Mouse (Mus musculus) midbrain, embryonic 14.5 days (tissue): ENCODE measurements around the gene Krt13. TPM values are rescaled to one million over a fixed set of nuclear protein-coding genes. Genes with fewer than 3 reads are reported as not detected.

ENCODE experiments used
- ATAC-seq: fragments of 200-750 bp; cut with Nextera tagmentation; 2 replicates; pipeline ENCODE4 v1.8.0; 2017; ENCODE audit warnings: moderate number of reproducible peaks, moderate library complexity; ENCODE audit not compliant: low FRiP score, low TSS enrichment
- DNase-seq: peaks from one replicate; pipeline ENCODE4 v3.0.0-alpha.2; 2015
- H3K27ac ChIP-seq: fragments of 300-500 bp; sonication (generic); replicated peaks from 2 replicates; pipeline ENCODE4 v1.5.1; 2014; ENCODE audit warnings: mild to moderate bottlenecking, low read depth, low read length, moderate library complexity
- H3K27me3 ChIP-seq: fragments of 300-500 bp; sonication (generic); 2 replicates; pipeline ENCODE4 v1.6.1; 2014; ENCODE audit warnings: low read length, control low read depth, mixed read lengths; ENCODE audit not compliant: control insufficient read depth, insufficient read depth
- H3K36me3 ChIP-seq: fragments of 300-500 bp; sonication (generic); 2 replicates; pipeline ENCODE4 v1.6.1; 2014; ENCODE audit warnings: low read length, control low read depth; ENCODE audit not compliant: control insufficient read depth, insufficient read depth
- H3K4me1 ChIP-seq: fragments of 300-500 bp; sonication (generic); 2 replicates; pipeline ENCODE4 v1.6.1; 2014; ENCODE audit warnings: mild to moderate bottlenecking, antibody characterized with exemption, low read length, control low read depth; ENCODE audit not compliant: control insufficient read depth, insufficient read depth
- H3K4me2 ChIP-seq: fragments of 300-500 bp; sonication (generic); 2 replicates; pipeline ENCODE4 v1.6.1; 2014; ENCODE audit warnings: mild to moderate bottlenecking, low read length, moderate library complexity
- H3K4me3 ChIP-seq: fragments of 300-500 bp; sonication (generic); replicated peaks from 2 replicates; pipeline ENCODE4 v1.5.1; 2014; ENCODE audit warnings: low read depth, low read length
- H3K9ac ChIP-seq: fragments of 300-500 bp; sonication (generic); replicated peaks from 2 replicates; pipeline ENCODE4 v1.6.1; 2014; ENCODE audit warnings: mild to moderate bottlenecking, low read length, moderate library complexity
- H3K9me3 ChIP-seq: fragments of 300-500 bp; sonication (generic); 2 replicates; pipeline ENCODE4 v1.6.1; 2016; ENCODE audit warnings: low read length, control low read depth, mixed read lengths; ENCODE audit not compliant: control insufficient read depth
- WGBS: fragments of 180-500 bp; shearing (Covaris S2); extraction: QIAGEN DNeasy Blood & Tissue Kit; methylation state at CpG from one replicate; pipeline ENCODE4 v1.1.7; 2014; 5-methylcytosine and 5-hydroxymethylcytosine counted together
- polyA plus RNA-seq: library from polyadenylated mRNA; unstranded; fragments of >200 nt; fragmentation: Nextera tagmentation; extraction: Ambion mirVana; gene quantifications from 2 replicates; pipeline ENCODE4 v1.2.1, GENCODE M21; 2014

The Krt13 gene
- polyA plus RNA-seq = not detected in 2 replicates

- 83% methylated on average over 3 of the region's 3 CpGs for WGBS
- no peak for ATAC-seq
- no peak within 1 kb of the TSS for H3K9ac ChIP-seq
Observed at GRCm38 (mm10) chr11:100121466-100121865, at the start of gene Krt13. Krt13 (minus strand) TSS chr11:100121566.

GRCm38 (mm10) chr11:100168765-100169762 lies 47.7 kb upstream of the Krt13 start:
- H3K36me3 ChIP-seq = no peaks in the 10 kb centered on the region
- DNase-seq = peak; percentile 80
- no peak overlapping the region for H3K4me2 ChIP-seq
- WGBS = 32% methylated on average over 14 of the region's 14 CpGs
- ATAC-seq = no peak
- H3K4me3 ChIP-seq = no peak overlapping the region
- no peak overlapping the region for H3K27ac ChIP-seq
- no peak overlapping the region for H3K9ac ChIP-seq
- no peaks in the 10 kb centered on the region for H3K9me3 ChIP-seq
- H3K4me1 ChIP-seq = no peaks in the 10 kb centered on the region
- H3K27me3 ChIP-seq = no peaks in the 10 kb centered on the region

More at GRCm38 (mm10) chr11:100121466-100121865, at the start of gene Krt13:
- DNase-seq = no peak
- Histone ChIP-seq H3K4me1 (no peaks in the 10 kb centered on the region), H3K36me3 (no peaks in the 10 kb centered on the region), H3K9me3 (no peaks in the 10 kb centered on the region), H3K27me3 (no peaks in the 10 kb centered on the region), H3K4me2 (no peak within 1 kb of the TSS), H3K4me3 (no peak within 1 kb of the TSS), H3K27ac (no peak within 1 kb of the TSS)

- Histone ChIP-seq H3K27me3 (no peaks in the 10 kb centered on the region), H3K9me3 (no peaks in the 10 kb centered on the region), H3K9ac (no peak overlapping the region), H3K4me3 (no peak overlapping the region), H3K4me2 (no peak overlapping the region), H3K27ac (no peak overlapping the region), H3K36me3 (no peaks in the 10 kb centered on the region), H3K4me1 (no peaks in the 10 kb centered on the region)
- DNase-seq (no peak), ATAC-seq (no peak)
- 80% methylated on average over 8 of the region's 8 CpGs for WGBS
Observed at GRCm38 (mm10) chr11:100168071-100168470, 46.7 kb upstream of the Krt13 start.

- no peak for DNase-seq
- Histone ChIP-seq H3K4me2 (no peak overlapping the region), H3K9me3 (no peaks in the 10 kb centered on the region), H3K36me3 (no peaks in the 10 kb centered on the region), H3K4me1 (no peaks in the 10 kb centered on the region), H3K4me3 (no peak overlapping the region), H3K9ac (no peak overlapping the region), H3K27ac (no peak overlapping the region), H3K27me3 (no peaks in the 10 kb centered on the region)
- 74% methylated on average over 7 of the region's 7 CpGs for WGBS
- ATAC-seq = no peak
Observed at GRCm38 (mm10) chr11:100164392-100164791, 43.0 kb upstream of the Krt13 start.

- no peak for DNase-seq
- 72% methylated on average over 6 of the region's 6 CpGs for WGBS
Observed at GRCm38 (mm10) chr11:100157908-100158477, 36.6 kb upstream of the Krt13 start.

GRCm38 (mm10) chr11:100157331-100157730 lies 36.0 kb upstream of the Krt13 start:
- no peak overlapping the region for H3K9ac ChIP-seq
- no peaks in the 10 kb centered on the region for H3K4me1 ChIP-seq
- H3K4me3 ChIP-seq = no peak overlapping the region
- H3K27ac ChIP-seq = no peak overlapping the region
- H3K27me3 ChIP-seq = no peaks in the 10 kb centered on the region
- DNase-seq = no peak
- H3K36me3 ChIP-seq = no peaks in the 10 kb centered on the region
- ATAC-seq = no peak
- H3K4me2 ChIP-seq = no peak overlapping the region
- WGBS = 83% methylated on average over 3 of the region's 3 CpGs
- H3K9me3 ChIP-seq = no peaks in the 10 kb centered on the region

More at GRCm38 (mm10) chr11:100157908-100158477, 36.6 kb upstream of the Krt13 start:
- Histone ChIP-seq H3K9ac (no peak overlapping the region), H3K27me3 (no peaks in the 10 kb centered on the region), H3K4me3 (no peak overlapping the region), H3K4me1 (no peaks in the 10 kb centered on the region), H3K4me2 (no peak overlapping the region), H3K27ac (no peak overlapping the region), H3K36me3 (no peaks in the 10 kb centered on the region), H3K9me3 (no peaks in the 10 kb centered on the region)
- no peak for ATAC-seq

- WGBS = 76% methylated on average over 8 of the region's 8 CpGs
- ATAC-seq (no peak), DNase-seq (no peak)
- no peaks in the 10 kb centered on the region for H3K36me3 ChIP-seq
- no peak overlapping the region for H3K9ac ChIP-seq
- H3K27ac ChIP-seq = no peak overlapping the region
- no peaks in the 10 kb centered on the region for H3K27me3 ChIP-seq
- H3K4me1 ChIP-seq = no peaks in the 10 kb centered on the region
- no peaks in the 10 kb centered on the region for H3K9me3 ChIP-seq
- no peak overlapping the region for H3K4me2 ChIP-seq
- no peak overlapping the region for H3K4me3 ChIP-seq
Observed at GRCm38 (mm10) chr11:100155497-100156255, 34.3 kb upstream of the Krt13 start.

GRCm38 (mm10) chr11:100148615-100149330 lies 27.4 kb upstream of the Krt13 start, which contains the start of gene Krt19:
Krt19 (minus strand) TSS chr11:100148665.
- Histone ChIP-seq H3K36me3 (no peaks in the 10 kb centered on the region), H3K9ac (no peak within 1 kb of the TSS), H3K27me3 (peaks cover 15% of the 10 kb centered on the region), H3K27ac (no peak within 1 kb of the TSS), H3K4me3 (no peak within 1 kb of the TSS), H3K9me3 (no peaks in the 10 kb centered on the region), H3K4me2 (no peak within 1 kb of the TSS), H3K4me1 (0 out of 2 replicates have a peak, but pooled peaks cover 5% of the 10 kb centered on the region)
- DNase-seq (peak; percentile 23), ATAC-seq (no peak)
- WGBS = 41% methylated on average over 9 of the region's 9 CpGs
